Mouse (Mus musculus): Measurements from ENCODE around the gene Slc15a3.

Gene Slc15a3

DNA sequence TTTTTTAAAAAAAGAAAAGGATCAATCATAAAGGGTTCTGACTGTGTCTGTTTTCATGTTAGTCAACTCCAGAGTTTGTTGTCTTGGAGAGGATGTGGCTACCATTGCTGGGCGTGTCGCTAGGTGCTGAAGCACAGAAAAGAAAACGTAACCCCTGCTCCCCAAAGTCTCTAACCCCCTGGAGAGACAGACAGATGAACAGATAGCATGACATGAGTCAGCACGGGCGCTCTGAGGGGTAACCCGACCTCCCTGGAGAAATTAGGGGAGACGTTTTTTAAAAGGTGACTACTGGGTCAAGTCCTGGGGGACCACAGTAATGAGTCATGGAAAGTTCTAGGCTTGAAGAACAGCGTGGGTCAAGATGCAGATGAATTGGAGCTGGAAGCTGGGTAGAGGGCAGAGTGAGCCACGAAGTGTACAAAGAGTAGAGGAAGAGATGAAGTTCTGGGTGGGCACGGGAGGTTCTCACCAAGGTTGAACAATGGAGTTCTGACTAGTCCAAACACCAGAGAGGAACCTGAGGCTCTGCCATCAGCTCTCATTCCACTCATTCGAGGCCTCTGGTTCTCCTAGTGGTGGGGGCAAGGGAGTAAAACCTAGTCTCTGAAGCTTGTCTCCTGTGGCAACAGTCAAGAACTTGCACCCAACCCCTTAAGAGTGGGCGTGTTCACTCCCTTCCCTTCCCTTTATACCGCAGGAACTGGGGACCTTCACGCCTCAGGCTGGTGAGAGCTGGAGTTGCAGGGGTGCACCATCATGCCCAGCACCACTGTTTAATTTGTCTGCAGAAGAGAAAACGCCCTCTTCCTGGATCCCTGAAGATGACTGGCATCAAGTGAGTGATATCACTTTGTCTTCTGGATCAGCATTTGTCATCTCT is at the start of gene Slc15a3:
Slc15a3 (plus strand) TSS at position 718 of the 883 bp plus-strand sequence.
- DNase-seq (ENCODE audit: low read depth, low spot score) = no peak

DNA sequence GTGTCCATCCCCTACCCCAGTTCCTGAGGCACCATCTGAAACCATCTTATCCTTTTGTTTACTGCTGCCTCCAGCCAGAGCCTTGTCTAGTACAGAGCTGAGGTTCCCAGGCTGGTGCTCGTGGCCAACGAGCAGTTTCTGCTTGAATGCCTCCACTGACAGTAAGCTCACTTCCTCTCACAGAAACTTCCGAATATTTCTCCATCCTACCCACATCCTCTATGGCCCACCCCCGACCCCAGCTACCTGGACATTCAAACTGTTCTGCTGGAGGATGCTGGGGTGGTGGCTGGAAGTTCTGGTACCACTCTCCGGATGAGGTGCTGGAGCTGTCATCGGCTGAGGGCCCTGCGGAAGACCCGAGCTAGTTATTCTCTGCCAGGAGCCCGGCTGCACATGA is 49.2 kb upstream of the Slc15a3 start:
- no peak for DNase-seq (ENCODE audit: low read depth, low spot score)

DNA sequence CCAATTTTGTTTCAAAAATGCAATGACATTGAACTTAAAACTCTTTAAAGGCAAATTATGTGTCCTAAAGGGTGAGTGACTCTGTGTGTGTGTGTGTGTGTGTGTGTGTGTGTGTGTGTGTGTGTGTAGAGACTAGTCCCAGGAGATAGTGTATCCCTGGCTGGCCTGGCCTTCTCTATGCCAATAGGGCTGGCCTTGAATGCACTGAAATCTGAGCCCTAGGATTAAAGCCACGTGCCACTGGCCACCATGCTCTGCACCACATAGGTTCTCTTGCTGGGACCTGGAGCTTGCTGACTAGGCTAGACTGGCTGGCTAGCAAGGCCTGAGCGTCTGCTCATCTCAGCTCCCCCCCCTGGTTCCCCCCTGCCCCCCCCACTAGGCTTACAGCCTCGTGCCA is 46.5 kb upstream of the Slc15a3 start:
- DNase-seq (ENCODE audit: low read depth, low spot score) = no peak

DNA sequence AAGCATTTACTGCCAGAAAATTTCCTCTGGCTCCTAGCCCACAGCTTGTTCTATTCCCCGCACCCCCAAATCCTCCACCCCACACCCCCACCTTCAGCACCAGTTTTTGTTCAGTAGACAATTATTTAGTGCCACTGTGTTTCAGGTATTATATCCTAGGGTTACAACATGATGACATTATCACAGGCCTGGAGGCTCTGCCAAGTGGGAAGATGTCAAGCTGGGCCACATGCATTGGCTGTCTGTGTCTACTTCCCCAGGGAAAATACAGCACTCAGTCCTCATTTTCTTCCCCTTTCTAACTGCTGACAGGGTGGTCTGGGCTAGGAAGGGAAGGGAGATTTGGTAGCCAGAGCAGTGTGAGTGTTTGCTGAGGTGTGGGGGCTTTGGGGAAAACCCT is 44.6 kb upstream of the Slc15a3 start:
- peak; percentile 68 for DNase-seq (ENCODE audit: low read depth, low spot score)

DNA sequence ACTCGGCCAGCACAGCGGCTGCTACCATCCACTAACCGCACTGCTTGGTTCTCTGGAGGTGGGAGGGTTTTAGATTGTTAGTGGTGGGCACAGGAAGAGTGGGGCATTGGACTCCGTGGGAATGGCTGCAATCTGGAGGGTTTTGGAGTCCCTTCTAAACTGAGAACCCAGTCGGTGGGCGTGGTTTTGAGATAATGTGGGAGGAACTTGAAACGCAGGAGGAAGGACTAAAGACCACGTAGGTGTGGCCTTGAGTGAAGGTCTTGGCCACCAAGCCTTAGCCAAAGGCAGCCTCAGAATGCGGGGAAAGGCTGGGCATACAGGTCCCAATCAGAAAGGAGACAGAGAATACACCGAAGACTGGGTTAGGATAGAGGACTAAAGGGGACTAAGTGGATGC is 41.0 kb upstream of the Slc15a3 start:
- DNase-seq (ENCODE audit: low read depth, low spot score) = no peak

DNA sequence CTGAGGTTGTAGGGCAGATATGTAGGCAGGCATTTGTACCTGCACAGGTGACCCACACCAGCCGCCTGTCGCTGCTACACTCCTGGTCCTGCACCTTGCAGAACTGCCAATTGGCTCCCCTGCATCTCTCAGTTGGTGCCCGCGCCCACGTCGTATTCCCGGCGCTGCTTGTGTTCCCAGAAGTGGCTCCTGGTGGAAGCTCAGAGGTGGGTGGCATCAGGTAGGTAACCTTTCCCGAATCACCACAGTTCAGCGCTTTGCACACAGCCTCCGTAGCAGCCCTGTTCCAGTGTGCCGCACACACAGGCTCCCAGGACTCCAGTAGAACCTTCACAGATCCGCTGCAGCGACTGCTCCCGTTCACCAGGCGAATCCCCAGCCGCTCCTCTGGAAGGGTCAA is 40.4 kb upstream of the Slc15a3 start:
- DNase-seq (ENCODE audit: low read depth, low spot score) = peak; percentile 72

DNA sequence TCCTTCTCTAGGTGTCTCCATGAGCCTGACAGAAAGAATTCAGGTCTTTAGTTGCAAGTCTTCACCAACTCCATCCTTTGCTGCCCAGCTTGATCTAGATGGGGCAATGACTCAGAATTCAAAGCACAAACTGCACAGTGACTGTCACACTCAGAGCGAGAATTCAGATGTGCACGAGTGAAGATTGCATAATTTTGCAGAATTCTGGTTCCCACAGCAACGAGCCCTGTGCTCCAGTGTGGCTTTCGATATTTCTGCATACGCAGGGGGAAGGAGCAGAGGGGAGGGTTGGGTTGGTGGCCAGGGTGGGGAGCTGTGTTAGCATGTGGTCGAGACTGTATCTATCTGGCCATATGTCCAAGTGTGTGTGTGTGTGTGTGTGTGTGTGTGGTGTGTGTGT is 38.5 kb upstream of the Slc15a3 start:
- peak; percentile 92 for DNase-seq (ENCODE audit: low read depth, low spot score)

DNA sequence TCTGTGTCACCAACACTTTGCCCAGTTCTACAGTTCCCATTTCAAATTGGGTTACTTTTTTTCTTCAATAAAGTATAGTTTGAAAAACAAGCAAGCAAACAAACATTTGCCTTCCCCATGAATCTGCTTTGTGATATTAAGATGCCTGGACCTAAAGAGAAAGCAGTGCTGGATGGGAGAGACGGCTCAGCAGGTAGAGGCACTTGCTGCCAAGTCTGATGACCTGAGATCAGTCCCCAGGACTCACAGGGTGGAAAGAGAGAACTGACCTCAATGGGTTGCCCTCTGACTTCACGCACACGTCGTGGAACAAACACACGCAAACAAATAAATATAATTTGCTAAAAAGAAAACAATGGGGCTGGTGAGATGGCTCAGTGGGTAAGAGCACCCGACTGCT is 37.6 kb upstream of the Slc15a3 start:
- peak; percentile 48 for DNase-seq (ENCODE audit: low read depth, low spot score)

DNA sequence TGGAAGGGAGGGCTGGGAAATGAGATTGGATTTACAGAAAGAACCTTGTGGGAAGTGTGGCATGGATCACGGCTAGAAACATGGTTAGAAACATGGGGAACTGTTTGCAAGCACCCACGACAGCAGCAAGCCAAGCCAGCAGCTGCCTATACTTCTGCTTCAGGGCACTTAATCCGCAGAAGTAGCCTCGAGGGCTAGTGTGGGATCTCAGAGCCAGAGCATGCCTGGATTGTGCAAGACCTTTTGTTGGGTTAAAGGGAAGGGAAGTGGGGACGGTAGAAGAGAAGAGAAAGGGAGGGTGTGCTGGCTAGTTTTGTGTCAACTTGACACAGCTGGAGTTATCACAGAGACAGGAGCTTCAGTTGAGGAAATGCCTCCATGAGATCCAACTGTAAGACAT is 35.8 kb upstream of the Slc15a3 start:
- DNase-seq (ENCODE audit: low read depth, low spot score) = peak; percentile 40

DNA sequence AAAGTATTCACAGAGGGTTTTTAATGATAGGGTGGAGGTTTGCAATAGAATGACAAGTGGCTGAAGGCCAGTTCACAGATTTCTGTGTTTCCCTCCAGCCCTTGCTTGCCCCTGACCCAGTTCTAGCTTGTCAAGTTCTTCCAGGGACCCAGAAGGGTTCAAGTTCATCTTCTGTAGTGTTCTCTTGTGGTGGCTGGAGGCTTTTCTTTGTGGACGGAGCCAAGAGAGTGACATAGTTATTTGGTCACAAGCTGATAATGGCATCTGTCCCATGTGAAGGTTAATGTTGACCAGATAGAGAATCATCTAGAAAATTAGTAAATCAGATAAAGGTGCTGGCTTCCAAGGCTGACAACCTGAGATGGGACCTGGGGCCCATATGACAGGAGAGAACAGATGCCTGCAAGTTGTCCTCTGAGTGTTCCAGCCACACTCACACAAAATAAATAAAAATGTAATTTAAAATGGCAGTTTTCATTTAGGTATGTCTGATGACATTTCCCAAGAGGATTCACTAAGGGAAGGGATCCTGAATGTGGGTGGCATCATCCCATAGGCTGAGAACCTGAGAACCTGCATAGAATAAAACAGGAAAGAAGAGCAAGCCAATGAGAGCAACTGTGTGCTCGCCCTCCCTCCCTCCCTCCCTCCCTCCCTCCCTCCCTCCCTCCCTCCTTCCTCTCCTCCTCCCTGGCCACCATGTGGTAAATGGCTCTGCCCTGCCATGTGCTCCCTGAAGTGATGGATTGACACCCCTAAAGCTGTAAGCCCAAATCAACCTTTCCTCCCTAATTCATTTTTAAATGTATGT is 34.5 kb upstream of the Slc15a3 start:
- peak; percentile 56 for DNase-seq (ENCODE audit: low read depth, low spot score)

DNA sequence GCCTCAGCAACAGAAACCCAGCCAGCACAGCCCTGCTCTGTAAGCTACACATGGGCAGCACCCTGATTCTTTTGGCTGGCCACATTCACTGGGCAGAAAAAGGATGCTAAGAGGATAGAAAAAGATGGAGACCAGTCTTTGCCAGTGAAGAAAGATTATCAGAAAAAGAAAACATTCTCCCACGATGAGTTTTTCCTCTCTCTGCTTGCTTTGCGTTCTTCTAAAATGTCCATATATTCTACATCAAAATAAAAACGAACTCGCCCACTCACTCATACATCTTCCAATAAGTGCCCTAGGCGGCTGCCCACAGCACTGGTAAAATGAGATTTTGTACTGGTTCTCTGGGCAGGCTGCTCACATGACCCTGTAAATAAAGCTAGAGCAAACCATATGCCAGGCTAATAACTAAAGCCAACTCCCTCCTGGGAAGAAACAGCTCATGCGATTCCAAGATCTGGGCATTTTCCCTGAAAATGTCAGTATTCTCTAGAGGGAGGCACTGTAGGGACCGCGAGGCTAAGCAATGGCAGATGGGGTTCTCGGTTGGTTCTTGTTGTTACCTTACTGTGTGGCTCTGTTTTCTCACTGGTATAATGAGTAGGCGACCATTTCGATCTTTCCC is 33.8 kb upstream of the Slc15a3 start:
- DNase-seq (ENCODE audit: low read depth, low spot score) = peak; percentile 97

DNA sequence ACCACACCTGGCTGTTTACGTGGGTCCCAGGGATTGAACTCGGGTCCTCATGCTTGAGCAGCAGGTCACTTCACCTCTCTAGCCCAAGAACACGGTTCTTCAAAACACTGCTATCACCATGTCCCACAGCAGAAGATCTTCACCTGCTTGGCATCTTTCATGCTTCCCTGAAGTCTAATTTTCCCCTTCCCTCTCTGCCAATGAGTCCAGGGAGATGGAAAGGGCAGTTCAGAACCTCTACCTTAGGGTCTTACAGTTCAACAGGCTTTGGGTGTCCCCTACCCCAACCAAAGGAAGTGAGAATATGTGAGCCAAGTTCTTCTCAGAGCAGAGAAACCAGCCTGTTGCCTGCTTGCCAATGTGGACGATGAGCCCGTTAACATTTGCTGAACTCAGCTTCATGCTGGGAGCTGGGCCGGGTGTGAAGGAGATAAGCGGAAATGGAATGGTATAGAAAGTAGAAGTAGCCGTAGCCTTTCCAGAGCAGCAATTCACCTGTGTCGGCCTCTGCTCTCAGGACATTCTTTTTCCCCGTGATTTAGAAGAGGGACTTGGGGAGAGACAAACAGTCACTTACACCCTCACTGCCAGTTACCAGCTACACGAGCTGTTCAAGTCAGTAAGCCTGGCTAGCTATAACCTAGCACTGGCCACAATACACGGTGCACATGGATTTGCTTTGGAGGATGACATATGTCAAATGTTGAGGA is 30.8 kb upstream of the Slc15a3 start:
- peak; percentile 53 for DNase-seq (ENCODE audit: low read depth, low spot score)

DNA sequence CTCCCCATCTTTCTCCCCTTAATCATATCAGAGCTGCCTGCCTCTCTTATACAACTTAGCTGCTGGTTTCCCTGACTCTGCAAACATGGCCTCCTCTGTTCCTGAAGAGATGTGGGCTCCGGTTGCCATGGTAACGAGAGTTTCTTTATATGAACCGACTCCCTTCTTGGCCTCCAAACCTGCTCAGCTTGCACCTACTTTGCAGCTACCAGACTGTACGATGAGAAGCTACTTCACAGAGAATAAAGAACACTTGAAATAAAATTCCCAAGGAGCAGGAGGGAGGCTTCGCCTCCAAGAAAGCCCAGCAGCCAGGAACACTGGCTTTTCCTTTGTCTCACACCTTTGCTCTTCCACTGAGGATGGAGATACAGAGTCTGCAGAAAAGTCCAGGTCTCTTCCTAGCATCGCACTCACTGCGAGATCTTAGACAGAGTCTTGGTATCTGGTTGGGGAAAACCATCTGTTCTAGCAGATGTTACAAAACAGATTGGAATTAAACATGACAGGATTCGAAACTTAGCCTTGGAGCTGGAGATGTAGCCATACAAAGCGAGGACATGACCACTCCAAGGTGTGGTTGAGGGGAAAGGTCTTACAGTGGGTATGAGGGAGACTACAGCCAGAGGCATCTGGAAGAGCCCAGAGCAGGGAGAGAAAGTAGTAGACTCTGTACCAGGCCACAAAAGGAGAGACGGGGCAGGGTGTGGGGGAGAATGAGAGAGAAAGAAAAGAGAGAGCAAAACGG is 29.9 kb upstream of the Slc15a3 start:
- peak; percentile 96 for DNase-seq (ENCODE audit: low read depth, low spot score)

DNA sequence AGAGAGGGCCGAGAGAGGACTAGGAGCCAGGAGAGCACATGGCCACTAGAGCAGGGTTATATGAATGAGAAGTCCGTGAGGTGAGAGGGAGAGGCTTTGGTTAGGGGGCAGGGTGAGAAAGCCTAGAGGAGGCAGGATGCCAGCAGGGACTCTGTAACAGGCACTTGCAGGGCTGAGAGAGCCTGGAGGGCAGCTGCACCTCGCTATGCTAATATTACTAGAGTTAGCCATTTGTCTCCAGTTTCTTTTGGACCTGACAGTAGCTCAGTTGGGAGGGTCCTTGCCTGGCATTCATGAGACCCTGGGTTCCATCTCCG is 29.4 kb upstream of the Slc15a3 start:
- DNase-seq (ENCODE audit: low read depth, low spot score) = no peak

DNA sequence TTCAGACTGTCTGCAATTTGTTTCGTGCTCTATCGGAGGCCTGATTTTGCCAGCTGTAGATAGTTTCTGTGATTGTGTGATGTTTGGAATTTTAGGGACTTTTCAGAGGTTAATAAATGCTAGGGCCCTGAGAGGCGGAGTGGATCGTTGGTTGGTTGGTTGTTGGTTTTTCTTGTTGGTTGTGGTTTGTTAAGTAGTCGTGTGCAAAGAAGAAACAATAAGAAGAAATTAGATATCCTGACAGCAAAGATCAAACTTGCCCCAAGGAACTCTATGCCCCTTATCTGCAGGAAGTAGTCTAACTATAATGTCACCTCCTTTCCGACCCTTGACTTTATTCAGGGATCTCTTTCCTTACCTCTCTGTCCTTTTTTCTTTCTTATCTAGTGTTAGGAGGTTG is 28.1 kb upstream of the Slc15a3 start:
- DNase-seq (ENCODE audit: low read depth, low spot score) = no peak

DNA sequence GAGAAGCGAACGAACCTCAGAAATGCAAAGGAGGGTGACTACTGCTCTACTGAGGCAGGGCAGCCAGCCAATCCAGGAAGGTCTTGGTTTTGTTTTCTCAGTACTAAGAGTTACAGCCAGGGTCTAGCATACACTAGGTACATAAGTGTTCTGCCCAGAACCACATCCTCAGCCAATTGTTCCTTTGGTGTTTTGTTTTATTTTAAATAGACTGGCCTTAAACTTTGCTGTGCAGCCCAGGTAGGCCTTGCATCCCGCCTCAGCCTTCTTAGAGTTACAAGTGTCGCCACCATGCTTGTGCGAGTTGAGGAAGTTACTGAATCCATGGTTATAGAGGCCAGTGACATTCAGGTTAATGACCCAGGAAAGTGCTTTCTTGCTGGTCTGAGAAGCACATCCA is 26.5 kb upstream of the Slc15a3 start:
- no peak for DNase-seq (ENCODE audit: low read depth, low spot score)

DNA sequence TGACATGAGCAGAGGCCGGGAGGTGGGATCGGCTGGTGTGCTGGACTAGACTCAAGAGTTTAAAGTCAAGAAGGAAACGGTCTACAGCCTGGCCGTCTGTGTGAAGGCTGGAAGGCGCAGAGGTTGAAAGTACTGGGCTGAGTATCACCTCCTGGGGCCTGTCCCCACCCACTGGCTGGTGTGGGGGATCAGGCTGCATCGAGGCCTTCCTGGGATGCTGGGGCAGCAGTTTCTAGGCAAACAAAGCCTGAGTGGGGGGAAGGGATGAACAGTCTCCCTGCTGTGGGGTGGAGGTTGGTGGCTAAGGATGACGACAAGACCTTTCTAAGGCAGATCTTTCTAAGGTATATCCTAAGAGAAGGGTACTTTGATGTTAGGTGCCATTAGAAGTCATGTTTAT is 25.6 kb upstream of the Slc15a3 start:
- no peak for DNase-seq (ENCODE audit: low read depth, low spot score)

DNA sequence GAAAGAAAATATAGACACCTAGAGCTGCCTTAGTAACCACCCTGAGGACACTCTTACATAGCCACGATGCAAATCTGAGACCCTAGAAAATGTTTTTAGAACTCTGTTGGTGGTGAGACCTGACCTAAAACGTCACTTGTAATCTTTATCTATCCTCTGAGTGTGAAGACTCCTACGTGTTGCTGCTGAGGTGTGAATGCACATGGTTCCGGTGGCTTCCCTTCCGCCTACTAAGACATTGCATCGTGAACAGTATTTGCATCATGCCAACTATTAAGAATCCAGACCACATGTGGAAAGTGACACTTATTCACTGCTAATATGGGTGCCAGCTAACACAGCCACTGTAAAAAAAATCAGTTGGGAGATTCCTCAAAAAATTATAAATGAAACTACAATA is 23.7 kb upstream of the Slc15a3 start:
- no peak for DNase-seq (ENCODE audit: low read depth, low spot score)

DNA sequence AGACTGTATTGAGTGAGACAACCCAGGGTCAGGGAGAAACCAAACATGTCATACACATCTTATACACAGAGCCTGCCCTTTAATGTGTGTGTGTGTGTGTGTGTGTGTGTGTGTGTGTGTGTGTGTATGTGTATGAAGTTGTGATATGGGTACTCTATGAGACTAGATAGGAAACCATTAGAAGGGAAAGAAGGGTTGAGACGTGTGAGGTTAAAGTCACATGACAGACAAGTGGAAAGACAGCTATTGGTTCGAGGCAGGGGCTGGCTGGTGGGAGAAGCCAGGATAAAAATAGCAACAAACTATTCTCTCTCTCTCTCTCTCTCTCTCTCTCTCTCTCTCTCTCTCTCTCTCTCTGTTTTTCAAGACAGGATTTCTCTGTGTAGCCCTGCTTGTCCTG is 23.1 kb upstream of the Slc15a3 start:
- DNase-seq (ENCODE audit: low read depth, low spot score) = no peak

DNA sequence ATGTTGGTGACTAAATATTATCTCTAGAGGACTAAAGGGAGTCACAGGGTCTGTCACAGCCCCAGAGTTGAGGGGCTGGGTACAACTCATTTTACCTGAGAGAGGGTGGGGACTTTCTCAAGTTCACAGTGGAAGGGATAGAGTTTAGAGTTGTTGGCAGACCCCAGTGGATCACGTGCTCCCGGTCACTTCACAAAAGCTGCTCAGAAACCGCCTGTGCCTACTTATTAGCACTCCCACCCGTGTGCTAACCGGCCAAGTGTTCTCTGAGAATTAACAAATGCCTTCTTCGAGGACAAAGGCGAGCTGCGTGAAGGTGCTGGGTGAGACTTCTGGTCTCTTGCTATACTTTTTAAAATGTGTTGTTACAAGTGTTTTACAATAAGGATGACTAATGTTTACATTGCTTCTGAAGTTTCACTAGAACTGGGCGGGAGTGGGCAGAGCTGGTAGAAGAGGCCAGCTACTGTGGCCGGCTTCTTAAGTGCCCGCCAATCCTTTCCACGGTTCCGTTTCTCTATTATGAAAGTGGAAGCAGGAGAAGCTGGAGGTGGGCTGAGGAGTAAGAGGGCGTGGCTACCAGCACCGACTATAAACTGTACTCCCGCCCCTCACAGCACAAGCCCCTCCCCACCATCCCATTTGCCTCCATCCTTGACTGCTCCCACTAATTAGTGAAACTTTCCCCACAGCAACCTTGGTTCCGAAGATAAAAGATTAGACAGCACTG is 21.1 kb upstream of the Slc15a3 start:
- DNase-seq (ENCODE audit: low read depth, low spot score) = no peak

DNA sequence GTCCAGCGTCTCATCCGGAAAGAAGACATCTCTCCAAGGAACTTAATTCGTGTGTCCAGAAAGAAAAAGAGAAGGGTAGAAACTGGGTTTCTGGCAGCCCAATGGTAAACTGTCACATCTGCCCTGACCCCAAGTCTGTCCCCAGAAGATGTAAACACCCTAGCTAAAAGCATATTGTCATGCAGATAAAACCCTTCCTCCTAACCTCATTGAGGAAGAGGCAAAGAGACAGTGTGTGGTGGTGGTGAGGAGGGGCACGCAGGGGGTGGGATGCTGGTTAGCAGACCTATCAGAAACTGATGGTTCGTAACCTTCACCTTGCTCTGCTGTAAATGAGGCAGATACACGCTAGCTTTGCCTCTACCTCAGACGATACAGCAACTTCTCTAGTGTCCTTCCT is 18.2 kb upstream of the Slc15a3 start:
- DNase-seq (ENCODE audit: low read depth, low spot score) = no peak

All from brain, adult 2 months (tissue).